Mouse (Mus musculus) forebrain, embryonic 11.5 days (tissue): ENCODE measurements at regions not wholly inside any gene's neighbourhood (a gene's known extent, or its start where the extent isn't known, plus 50 kb on each side); places are given as distances from the start of the nearest gene placed in this dataset.

Source experiments
- ATAC-seq: fragments of 200-750 bp; cut with Nextera tagmentation; replicated peaks from 2 replicates; pipeline ENCODE4 v1.8.0; 2017; ENCODE audit warnings: moderate TSS enrichment; ENCODE audit not compliant: low FRiP score
- DNase-seq: peaks from one replicate; pipeline ENCODE4 v3.0.0-alpha.2; 2017; ENCODE audit warnings: low spot score
- H3K27ac ChIP-seq: fragments of 300-500 bp; sonication (generic); 2 replicates; pipeline ENCODE4 v1.5.1; 2014; ENCODE audit warnings: low read depth, low read length
- H3K27me3 ChIP-seq: fragments of 300-500 bp; sonication (generic); 2 replicates; pipeline ENCODE4 v1.6.1; 2014; ENCODE audit warnings: mild to moderate bottlenecking, low read length, mixed read lengths; ENCODE audit not compliant: control insufficient read depth, insufficient read depth
- H3K36me3 ChIP-seq: fragments of 300-500 bp; sonication (generic); 2 replicates; pipeline ENCODE4 v1.6.1; 2014; ENCODE audit warnings: mild to moderate bottlenecking, low read length, moderate library complexity, mixed read lengths; ENCODE audit not compliant: control insufficient read depth, insufficient read depth
- H3K4me1 ChIP-seq: fragments of 300-500 bp; sonication (generic); replicated peaks from 2 replicates; pipeline ENCODE4 v1.6.1; 2014; ENCODE audit warnings: low read length, mixed read lengths; ENCODE audit not compliant: control insufficient read depth, insufficient read depth
- H3K4me2 ChIP-seq: fragments of 300-500 bp; sonication (generic); 2 replicates; pipeline ENCODE4 v1.6.1; 2014; ENCODE audit warnings: low read depth, mild to moderate bottlenecking, low read length, moderate library complexity, mixed read lengths; ENCODE audit not compliant: severe bottlenecking
- H3K4me3 ChIP-seq: fragments of 300-500 bp; sonication (generic); 2 replicates; pipeline ENCODE4 v1.5.1; 2014; ENCODE audit warnings: low read depth, low read length
- H3K9ac ChIP-seq: fragments of 300-500 bp; sonication (generic); 2 replicates; pipeline ENCODE4 v1.6.1; 2014; ENCODE audit warnings: low read length
- H3K9me3 ChIP-seq: fragments of 300-500 bp; sonication (generic); 2 replicates; pipeline ENCODE4 v1.6.1; 2016; ENCODE audit warnings: low read length, mixed read lengths; ENCODE audit not compliant: control insufficient read depth
- WGBS: fragments of 180-500 bp; shearing (Covaris S2); extraction: QIAGEN DNeasy Blood & Tissue Kit; methylation state at CpG from one replicate; pipeline ENCODE4 v1.1.7; 2014; 5-methylcytosine and 5-hydroxymethylcytosine counted together

GRCm38 (mm10) chr14:24081911-24082558 lies 67.7 kb upstream of the Kcnma1 start:
- DNase-seq (peak; percentile 77), ATAC-seq (peak; percentile 49; the same call in 1 of the 2 replicates)
- 21% methylated on average over 11 of the region's 11 CpGs for WGBS
- H3K4me1 ChIP-seq: no peaks in the 10 kb centered on the region
- H3K9ac ChIP-seq: no peak overlapping the region
- no peaks in the 10 kb centered on the region for H3K36me3 ChIP-seq
- no peaks in the 10 kb centered on the region for H3K9me3 ChIP-seq
- H3K27me3 ChIP-seq: no peaks in the 10 kb centered on the region
- H3K4me3 ChIP-seq: no peak overlapping the region
- H3K4me2 ChIP-seq: peak overlapping the region; percentile 28; the same call in 1 of the 2 replicates
- no peak overlapping the region for H3K27ac ChIP-seq

- H3K4me1 ChIP-seq: no peaks in the 10 kb centered on the region
- 63% methylated on average over 4 of the region's 4 CpGs for WGBS
Observed at GRCm38 (mm10) chr14:24068693-24069092, 54.4 kb upstream of the Kcnma1 start.

DNA sequence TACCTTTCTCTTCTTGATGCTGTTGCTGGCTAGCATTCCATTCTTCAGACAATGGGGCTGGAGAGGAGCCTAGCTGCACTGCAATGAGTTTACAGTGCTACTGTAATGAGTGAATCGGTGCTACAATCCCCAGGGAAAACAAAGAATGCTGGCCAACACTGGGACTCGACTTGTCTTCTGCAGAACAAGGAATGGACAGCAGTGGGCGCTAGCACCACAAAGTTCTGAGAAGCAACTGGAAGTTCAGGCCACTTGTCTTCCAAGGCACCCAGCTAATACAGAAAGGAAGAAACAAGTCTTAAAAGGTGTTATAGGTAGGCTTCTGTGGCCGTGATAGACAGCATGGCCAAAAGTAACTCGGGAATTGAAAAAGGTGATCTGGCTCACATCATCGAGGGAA lies 53.4 kb upstream of the Kcnma1 start:
- Histone ChIP-seq H3K4me2 (no peak overlapping the region), H3K27ac (no peak overlapping the region), H3K9ac (no peak overlapping the region), H3K27me3 (no peaks in the 10 kb centered on the region), H3K4me3 (no peak overlapping the region), H3K36me3 (no peaks in the 10 kb centered on the region), H3K9me3 (no peaks in the 10 kb centered on the region), H3K4me1 (no peaks in the 10 kb centered on the region)
- DNase-seq (peak; percentile 79), ATAC-seq (no peak)
- 53% methylated on average over 6 of the region's 6 CpGs for WGBS

More at GRCm38 (mm10) chr14:24068693-24069092, 54.4 kb upstream of the Kcnma1 start:
- H3K9me3 ChIP-seq: no peaks in the 10 kb centered on the region
- no peak overlapping the region for H3K9ac ChIP-seq
- H3K4me2 ChIP-seq: no peak overlapping the region
- no peak overlapping the region for H3K27ac ChIP-seq
- no peak for DNase-seq
- H3K36me3 ChIP-seq: no peaks in the 10 kb centered on the region
- H3K27me3 ChIP-seq: no peaks in the 10 kb centered on the region
- H3K4me3 ChIP-seq: no peak overlapping the region
- no peak for ATAC-seq

GRCm38 (mm10) chr14:24065231-24065767 lies 51.0 kb upstream of the Kcnma1 start:
- DNase-seq (no peak), ATAC-seq (no peak)
- 84% methylated on average over 4 of the region's 4 CpGs for WGBS
- Histone ChIP-seq H3K4me2 (no peak overlapping the region), H3K9ac (no peak overlapping the region), H3K36me3 (no peaks in the 10 kb centered on the region), H3K27me3 (no peaks in the 10 kb centered on the region), H3K4me1 (no peaks in the 10 kb centered on the region), H3K9me3 (no peaks in the 10 kb centered on the region), H3K4me3 (no peak overlapping the region), H3K27ac (no peak overlapping the region)
